ENCODE assay signal across 9 mouse cellular contexts in genomic region chr10:67058702-67059101, GRCm38 (mm10). TPM values are rescaled to one million over a fixed set of nuclear protein-coding genes. Genes with fewer than 3 reads are reported as not detected.
A peak's percentile ranks its signal among the peaks of the same experiment; 100 is the strongest.
DNase-seq lines count a peak whose midpoint lies in the region; ATAC-seq lines count a peak whose summit lies in the region.
"Had no signal": no experiment of that assay in that cellular context is flagged by ENCODE, and none has a peak within 500 bp of the region (broad histone marks: within the 10 kb centered on the region; RNA-seq: fewer than 3 reads in every experiment).

No protein-coding gene starts in this region.

- H3K27me3 ChIP-seq in heart, embryonic 14.5 days (ENCODE audit: control insufficient read depth, insufficient read depth, low read length), result no peaks in the 10 kb centered on the region
- no peaks in the 10 kb centered on the region for H3K27me3 ChIP-seq in limb, embryonic 13.5 days
- no peaks in the 10 kb centered on the region for H3K27me3 ChIP-seq in limb, embryonic 10.5 days (ENCODE audit: low read depth, poor library complexity, severe bottlenecking)
- no peaks in the 10 kb centered on the region for H3K27me3 ChIP-seq in embryonic facial prominence, embryonic 15.5 days
- no peaks in the 10 kb centered on the region for H3K27me3 ChIP-seq in intestine, embryonic 16.5 days (replicated peaks; ENCODE audit: control insufficient read depth, insufficient read depth, low read length)

- H3K9ac ChIP-seq in heart, embryonic 14.5 days (ENCODE audit: low read length), result no peak overlapping the region
- H3K9ac ChIP-seq in limb, embryonic 13.5 days, result no peak overlapping the region
- no peak overlapping the region for H3K9ac ChIP-seq in embryonic facial prominence, embryonic 15.5 days
- no peak overlapping the region for H3K9ac ChIP-seq in intestine, embryonic 16.5 days (ENCODE audit: low read depth, low read length)

- no peak overlapping the region for H3K4me2 ChIP-seq in heart, embryonic 14.5 days (ENCODE audit: low read length)
- 0 out of 2 replicates have a peak overlapping the region, but pooled peaks have one; percentile 3 for H3K4me2 ChIP-seq in limb, embryonic 13.5 days (replicated peaks)
- no peak overlapping the region for H3K4me2 ChIP-seq in embryonic facial prominence, embryonic 15.5 days (replicated peaks)
- H3K4me2 ChIP-seq in intestine, embryonic 16.5 days (ENCODE audit: low read depth, low read length), result no peak overlapping the region
- H3K4me2 ChIP-seq: liver, embryonic 11.5 days had no signal

- H3K4me1 ChIP-seq in heart, embryonic 14.5 days (ENCODE audit: control insufficient read depth in 2 of 2, insufficient read depth in 2 of 2, low read length in 2 of 2), result peaks cover 24 to 50% of the 10 kb centered on the region in 2 experiments
- peaks cover 62% of the 10 kb centered on the region for H3K4me1 ChIP-seq in limb, embryonic 13.5 days
- H3K4me1 ChIP-seq in limb, embryonic 10.5 days, result peaks cover 22% of the 10 kb centered on the region
- H3K4me1 ChIP-seq in embryonic facial prominence, embryonic 15.5 days, result peaks cover 35% of the 10 kb centered on the region
- peaks cover 15% of the 10 kb centered on the region for H3K4me1 ChIP-seq in intestine, embryonic 16.5 days (ENCODE audit: control insufficient read depth, insufficient read depth, low read length)

- H3K36me3 ChIP-seq in heart, embryonic 14.5 days (ENCODE audit: control insufficient read depth, insufficient read depth, low read length), result no peaks in the 10 kb centered on the region
- H3K36me3 ChIP-seq in limb, embryonic 13.5 days, result no peaks in the 10 kb centered on the region
- H3K36me3 ChIP-seq in limb, embryonic 10.5 days, result 0 out of 2 replicates have a peak, but pooled peaks cover 4% of the 10 kb centered on the region
- H3K36me3 ChIP-seq in embryonic facial prominence, embryonic 15.5 days, result no peaks in the 10 kb centered on the region
- H3K36me3 ChIP-seq in intestine, embryonic 16.5 days (ENCODE audit: control insufficient read depth, insufficient read depth, low read length), result no peaks in the 10 kb centered on the region

- WGBS in heart, embryonic 14.5 days, result 68% methylated on average over 6 of the region's 6 CpGs
- 36% methylated on average over 6 of the region's 6 CpGs for WGBS in limb, embryonic 13.5 days
- WGBS in limb, embryonic 10.5 days, result 92% methylated on average over 6 of the region's 6 CpGs
- 59% methylated on average over 6 of the region's 6 CpGs for WGBS in embryonic facial prominence, embryonic 15.5 days
- 67% methylated on average over 6 of the region's 6 CpGs for WGBS in intestine, embryonic 16.5 days

- no peak for DNase-seq in heart, adult 18-20 months
- no peak for DNase-seq in limb, embryonic 10.5 days (ENCODE audit: low spot score)
- DNase-seq in thymus, postnatal 0 days (ENCODE audit: low spot score), result no peak

- no peaks in the 10 kb centered on the region for H3K9me3 ChIP-seq in heart, embryonic 14.5 days (ENCODE audit: control insufficient read depth, low read length)
- no peaks in the 10 kb centered on the region for H3K9me3 ChIP-seq in limb, embryonic 13.5 days
- no peaks in the 10 kb centered on the region for H3K9me3 ChIP-seq in limb, embryonic 10.5 days (replicated peaks)
- no peaks in the 10 kb centered on the region for H3K9me3 ChIP-seq in embryonic facial prominence, embryonic 15.5 days (replicated peaks)
- H3K9me3 ChIP-seq in intestine, embryonic 16.5 days (ENCODE audit: control insufficient read depth, low read length), result no peaks in the 10 kb centered on the region

- no peak overlapping the region for H3K4me3 ChIP-seq in heart, embryonic 14.5 days (ENCODE audit: control insufficient read depth in 1 of 2, insufficient read depth in 1 of 2, low read depth in 1 of 2, low read length in 2 of 2)
- no peak overlapping the region for H3K4me3 ChIP-seq in limb, embryonic 13.5 days
- H3K4me3 ChIP-seq in limb, embryonic 10.5 days, result no peak overlapping the region
- no peak overlapping the region for H3K4me3 ChIP-seq in embryonic facial prominence, embryonic 15.5 days (replicated peaks)
- H3K4me3 ChIP-seq in intestine, embryonic 16.5 days (ENCODE audit: low read length), result no peak overlapping the region

- no peak for ATAC-seq in heart, embryonic 14.5 days (ENCODE audit: insufficient number of reproducible peaks, insufficient read depth, low FRiP score, low read depth)
- peak; percentile 55; the same call in 1 of the 2 replicates for ATAC-seq in limb, embryonic 13.5 days (ENCODE audit: low FRiP score, low read depth)
- ATAC-seq in embryonic facial prominence, embryonic 15.5 days (ENCODE audit: insufficient number of reproducible peaks, low FRiP score, low TSS enrichment, low read depth), result no peak
- ATAC-seq in intestine, embryonic 16.5 days, result no peak
- ATAC-seq in frontal cortex, adult (ENCODE audit: low TSS enrichment), result no peak; the same call in 1 of the 2 replicates

- H3K27ac ChIP-seq in heart, embryonic 14.5 days (replicated peaks in 1 of 2; ENCODE audit: control insufficient read depth in 1 of 2, insufficient read depth in 1 of 2, low read depth in 2 of 2, low read length in 2 of 2), result peak overlapping the region; percentile 34 to 50
- peak overlapping the region; percentile 35; the same call in 1 of the 2 replicates for H3K27ac ChIP-seq in limb, embryonic 13.5 days
- H3K27ac ChIP-seq in limb, embryonic 10.5 days, result no peak overlapping the region
- peak overlapping the region; percentile 66; the same call in 1 of the 2 replicates for H3K27ac ChIP-seq in embryonic facial prominence, embryonic 15.5 days (replicated peaks)
- peak overlapping the region; percentile 12; the same call in 1 of the 2 replicates for H3K27ac ChIP-seq in intestine, embryonic 16.5 days (ENCODE audit: low read length)

RNA-seq across cellular contexts. Expression of gene Jmjd1c, which starts 37.2 kb away (rescaled TPM):
- polyA plus RNA-seq in heart, embryonic 14.5 days (2014; fragmentation: Nextera tagmentation; extraction: Ambion mirVana), result 42.4 and 43.4 TPM in 2 replicates
- total RNA-seq in heart, adult 18-20 months (2021), result 10 to 100 TPM; 31.5 to 34.6 TPM
- 47.3 and 52.4 TPM in 2 replicates for polyA plus RNA-seq in limb, embryonic 13.5 days (2015; fragmentation: Nextera tagmentation; extraction: Ambion mirVana)
- 27.6 and 31.6 TPM in 2 replicates for polyA plus RNA-seq in limb, embryonic 10.5 days (2016; fragmentation: Nextera tagmentation; extraction: Ambion mirVana)
- polyA plus RNA-seq in embryonic facial prominence, embryonic 15.5 days (2015; fragmentation: Nextera tagmentation; extraction: Ambion mirVana), result 56.1 and 56.6 TPM in 2 replicates
- polyA plus RNA-seq in intestine, embryonic 16.5 days (2015; fragmentation: Nextera tagmentation; extraction: Ambion mirVana), result 21.9 and 22.2 TPM in 2 replicates
- 53.5 and 61.4 TPM in 2 replicates for polyA plus RNA-seq in thymus, postnatal 0 days (2015; fragmentation: Nextera tagmentation; extraction: Ambion mirVana)

RNA-seq across cellular contexts. Expression of gene Reep3, which starts 38.0 kb away (rescaled TPM):
- 28.7 and 31.5 TPM in 2 replicates for polyA plus RNA-seq in heart, embryonic 14.5 days (2014; fragmentation: Nextera tagmentation; extraction: Ambion mirVana)
- total RNA-seq in heart, adult 18-20 months (2021), result 10 to 100 TPM; 16.0 to 19.6 TPM
- 48.6 and 50.3 TPM in 2 replicates for polyA plus RNA-seq in limb, embryonic 13.5 days (2015; fragmentation: Nextera tagmentation; extraction: Ambion mirVana)
- polyA plus RNA-seq in limb, embryonic 10.5 days (2016; fragmentation: Nextera tagmentation; extraction: Ambion mirVana), result 17.8 and 22.2 TPM in 2 replicates
- 47.7 and 55.5 TPM in 2 replicates for polyA plus RNA-seq in embryonic facial prominence, embryonic 15.5 days (2015; fragmentation: Nextera tagmentation; extraction: Ambion mirVana)
- 36.2 and 42.1 TPM in 2 replicates for polyA plus RNA-seq in intestine, embryonic 16.5 days (2015; fragmentation: Nextera tagmentation; extraction: Ambion mirVana)
- polyA plus RNA-seq in thymus, postnatal 0 days (2015; fragmentation: Nextera tagmentation; extraction: Ambion mirVana), result 18.1 and 18.2 TPM in 2 replicates
